Mouse (Mus musculus) kidney, adult 2 months (tissue): ENCODE results near the gene Bcl2l1.

ENCODE experiments used
- CTCF ChIP-seq: fragments of 200-500 bp; conservative IDR thresholded peaks from 2 replicates; pipeline ENCODE4 v1.5.1; 2011; ENCODE audit warnings: low read depth, mild to moderate bottlenecking, control low read depth, low read length, moderate library complexity, mixed read lengths; ENCODE audit not compliant: insufficient read depth, insufficient read length
- POLR2A ChIP-seq: fragments of 200-500 bp; IDR thresholded peaks from one replicate; pipeline ENCODE4 v1.6.1; 2011; ENCODE audit warnings: low read depth, low read length, control low read depth

DNA sequence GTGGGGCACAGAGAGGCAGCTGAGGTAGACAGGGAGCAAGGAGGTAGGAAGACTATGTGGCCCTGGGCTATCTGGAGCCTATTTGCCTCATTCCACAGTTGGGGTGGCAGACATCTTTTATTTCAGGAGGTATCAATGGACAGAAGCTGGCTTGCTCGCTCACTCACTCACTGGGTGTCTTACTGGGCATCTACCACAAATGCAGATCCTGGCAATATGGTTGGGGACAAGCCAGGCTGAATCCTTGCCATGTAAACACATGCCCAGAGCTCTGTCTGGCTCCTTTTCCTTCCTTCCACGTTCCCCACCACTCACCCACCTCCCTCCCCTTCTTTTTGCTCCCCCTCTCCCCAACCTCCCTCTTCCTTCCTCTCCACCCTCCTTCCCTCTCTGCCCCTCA is 74.0 kb downstream of the Bcl2l1 start:
- TF ChIP-seq CTCF, result no peak
- no peak for TF ChIP-seq POLR2A
